Mouse (Mus musculus): Measurements from ENCODE around the gene Hivep2.

DNA sequence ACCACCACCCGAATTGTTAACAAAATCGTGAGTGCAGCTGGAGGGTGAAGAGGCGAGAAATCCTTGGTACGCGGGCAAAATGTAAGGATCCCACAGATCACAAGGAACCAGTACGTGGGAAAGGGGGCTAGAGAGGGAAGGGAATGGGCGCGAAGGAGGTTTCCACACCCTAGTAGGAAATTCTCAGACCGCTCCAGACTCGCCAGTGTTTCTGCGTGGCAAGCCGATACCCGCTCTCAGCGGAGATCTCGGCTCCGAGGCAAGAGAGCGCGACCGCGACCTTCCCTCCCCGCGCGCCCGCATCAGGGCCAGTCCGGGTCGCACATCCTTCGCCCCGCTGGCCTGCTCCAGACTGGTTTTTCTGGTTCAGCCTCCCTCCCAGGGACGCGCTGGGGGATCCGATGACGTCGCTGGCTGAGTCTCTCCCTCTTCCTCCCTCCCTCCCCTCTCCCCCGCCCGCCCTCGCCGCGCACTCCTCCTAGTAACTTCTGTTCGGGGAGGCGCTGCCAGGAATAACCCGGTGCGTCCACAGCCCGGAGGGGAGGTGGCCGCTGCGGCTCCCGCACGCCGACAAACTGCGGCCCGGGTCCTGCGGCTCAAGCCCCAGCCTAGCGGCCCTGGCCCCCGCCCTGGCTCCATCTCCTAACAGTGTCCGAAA lies 430 bp upstream of the Hivep2 start:
- no peak for TF ChIP-seq GATA1 (IDR thresholded peaks at IDR 0.05; ENCODE audit: borderline replicate concordance, low read length)
- no peak for TF ChIP-seq FLI1 (IDR thresholded peaks at IDR 0.05; ENCODE audit: low read length)
